Mouse (Mus musculus) liver, embryonic 13.5 days (tissue): ENCODE measurements around the gene Ubqln1. TPM values are rescaled to one million over a fixed set of nuclear protein-coding genes. Genes with fewer than 3 reads are reported as not detected.

Experiments
- ATAC-seq: fragments of 200-750 bp; cut with Nextera tagmentation; 2 replicates; pipeline ENCODE4 v1.8.0; 2017; ENCODE audit warnings: low read depth, mild to moderate bottlenecking, moderate number of reproducible peaks, moderate library complexity
- DNase-seq: peaks from one replicate; pipeline ENCODE4 v3.0.0; 2022
- H3K27ac ChIP-seq: fragments of 300-500 bp; sonication (generic); 2 replicates; pipeline ENCODE4 v1.5.1; 2015; ENCODE audit warnings: moderate library complexity, mild to moderate bottlenecking, inconsistent platforms
- H3K27me3 ChIP-seq: fragments of 300-500 bp; sonication (generic); 2 replicates; pipeline ENCODE4 v1.6.1; 2015; ENCODE audit warnings: mild to moderate bottlenecking, inconsistent platforms
- H3K36me3 ChIP-seq: fragments of 300-500 bp; sonication (generic); 2 replicates; pipeline ENCODE4 v1.6.1; 2015; ENCODE audit warnings: mild to moderate bottlenecking, inconsistent platforms
- H3K4me1 ChIP-seq: fragments of 300-500 bp; sonication (generic); replicated peaks from 2 replicates; pipeline ENCODE4 v1.6.1; 2015; ENCODE audit warnings: inconsistent platforms
- H3K4me2 ChIP-seq: fragments of 300-500 bp; sonication (generic); 2 replicates; pipeline ENCODE4 v1.6.1; 2015; ENCODE audit warnings: inconsistent platforms, mild to moderate bottlenecking, moderate library complexity
- H3K4me3 ChIP-seq: fragments of 300-500 bp; sonication (generic); replicated peaks from 2 replicates; pipeline ENCODE4 v1.5.1; 2015; ENCODE audit warnings: mild to moderate bottlenecking, inconsistent platforms
- H3K9ac ChIP-seq: fragments of 300-500 bp; sonication (generic); 2 replicates; pipeline ENCODE4 v1.6.1; 2015; ENCODE audit warnings: mild to moderate bottlenecking, inconsistent platforms
- H3K9me3 ChIP-seq: fragments of 300-500 bp; sonication (generic); replicated peaks from 2 replicates; pipeline ENCODE4 v1.6.1; 2016; ENCODE audit warnings: inconsistent platforms
- WGBS: fragments of 180-500 bp; shearing (Covaris S2); methylation state at CpG from one replicate; pipeline ENCODE4 v1.1.7; 2015; ENCODE audit not compliant: insufficient replicate concordance; 5-methylcytosine and 5-hydroxymethylcytosine counted together
- polyA plus RNA-seq: library from polyadenylated mRNA; unstranded; fragments of >200 nt; fragmentation: Nextera tagmentation; extraction: Ambion mirVana; gene quantifications from 2 replicates; pipeline ENCODE4 v1.2.1, GENCODE M21; 2015

Gene Ubqln1
- polyA plus RNA-seq, 1 experiment from 2014 or later = 46.0 TPM

GRCm38 (mm10) chr13:58127766-58128361 is 87.6 kb downstream of the Ubqln1 start:
- no peaks in the 10 kb centered on the region for H3K9me3 ChIP-seq
- H3K4me2 ChIP-seq = peak overlapping the region; percentile 80
- H3K36me3 ChIP-seq = peaks cover 20% of the 10 kb centered on the region
- DNase-seq (no peak), ATAC-seq (peak; percentile 22)
- WGBS = under 1% methylated on average over 80 of the region's 81 CpGs
- no peaks in the 10 kb centered on the region for H3K27me3 ChIP-seq
- peak overlapping the region; percentile 99 for H3K9ac ChIP-seq
- peak overlapping the region; percentile 97 for H3K4me3 ChIP-seq
- peak overlapping the region; percentile 96 for H3K27ac ChIP-seq
- peaks cover 40% of the 10 kb centered on the region for H3K4me1 ChIP-seq

- Histone ChIP-seq H3K27ac (peak overlapping the region; percentile 96), H3K4me1 (peaks cover 43% of the 10 kb centered on the region), H3K9me3 (no peaks in the 10 kb centered on the region), H3K9ac (peak overlapping the region; percentile 99), H3K4me2 (peak overlapping the region; percentile 80), H3K4me3 (peak overlapping the region; percentile 97), H3K27me3 (no peaks in the 10 kb centered on the region), H3K36me3 (peaks cover 20% of the 10 kb centered on the region)
- DNase-seq (peak; percentile 38), ATAC-seq (no peak)
- WGBS = under 1% methylated on average over 61 of the region's 92 CpGs
These were observed 88.3 kb downstream of the Ubqln1 start for GRCm38 (mm10) chr13:58126862-58127765.

Other genes with a start within 250 kb of the Ubqln1 start
- 0.79 and 0.91 TPM in 2 replicates for gene Klhl3, start 102.1 kb downstream of the Ubqln1 start, polyA plus RNA-seq
- gene Hnrnpa0, start 87.1 kb downstream of the Ubqln1 start, polyA plus RNA-seq = 12.5 and 15.3 TPM in 2 replicates
- gene Idnk, start 58.0 kb downstream of the Ubqln1 start, polyA plus RNA-seq = 21.8 and 26.3 TPM in 2 replicates
- 4.6 and 6.0 TPM in 2 replicates for gene Gkap1, start 60.0 kb upstream of the Ubqln1 start, polyA plus RNA-seq
- gene Kif27, start 143.5 kb upstream of the Ubqln1 start, polyA plus RNA-seq = 0.05 and 0.12 TPM in 2 replicates
- gene 2210016F16Rik, start 169.6 kb upstream of the Ubqln1 start, polyA plus RNA-seq = 24.2 and 24.6 TPM in 2 replicates
- gene Rmi1, start 186.6 kb upstream of the Ubqln1 start, polyA plus RNA-seq = 14.9 and 20.6 TPM in 2 replicates
- 751 and 991 TPM in 2 replicates for gene Hnrnpk, start 187.7 kb upstream of the Ubqln1 start, polyA plus RNA-seq